ENCODE assay signal across 8 mouse cellular contexts in genomic region chr13:63255519-63256011, GRCm38 (mm10).
DNase-seq lines count a peak whose midpoint lies in the region; ATAC-seq and TF ChIP-seq lines count a peak whose summit lies in the region.

No protein-coding gene starts in this region.

- DNase-seq in testis, postnatal 14 days (ENCODE audit: low spot score), result no peak
- peak; percentile 72 for DNase-seq in heart, postnatal 0 days (ENCODE audit: low spot score)
- DNase-seq in thymus, postnatal 10 days (ENCODE audit: low spot score in 2 of 2), result no peak
- DNase-seq in frontal cortex, postnatal 14 days (ENCODE audit: low spot score in 2 of 2), result no peak
- no peak for DNase-seq in ovary, adult 18-20 months (ENCODE audit: low spot score)

- TF ChIP-seq EP300 in heart, postnatal 0 days (IDR thresholded peaks at IDR 0.05; ENCODE audit: low read depth), result no peak

- peak; percentile 37 for ATAC-seq in heart, postnatal 0 days (ENCODE audit: insufficient read depth, low read depth)
- ATAC-seq in liver, embryonic 12.5 days, result peak; percentile 49
- ATAC-seq in inflammation-experienced regulatory T-cells, adult 6 months, result no peak

- H3K4me1 ChIP-seq in testis, adult 2 months (ENCODE audit: control insufficient read depth, insufficient read depth, low read length), result peaks cover 5% of the 10 kb centered on the region
- peaks cover 76% of the 10 kb centered on the region for H3K4me1 ChIP-seq in heart, postnatal 0 days (ENCODE audit: control insufficient read depth, insufficient read depth)
- peaks cover 52% of the 10 kb centered on the region for H3K4me1 ChIP-seq in liver, embryonic 12.5 days

- no peaks in the 10 kb centered on the region for H3K36me3 ChIP-seq in testis, adult 2 months (ENCODE audit: control insufficient read depth, insufficient read depth, low read length)
- peaks cover 17% of the 10 kb centered on the region for H3K36me3 ChIP-seq in heart, postnatal 0 days (replicated peaks; ENCODE audit: control insufficient read depth, insufficient read depth, low read length)
- peaks cover 2% of the 10 kb centered on the region; the same call in 1 of the 2 replicates for H3K36me3 ChIP-seq in liver, embryonic 12.5 days

- no peaks in the 10 kb centered on the region for H3K9me3 ChIP-seq in heart, postnatal 0 days (replicated peaks; ENCODE audit: control insufficient read depth, low read length)
- no peaks in the 10 kb centered on the region for H3K9me3 ChIP-seq in liver, embryonic 12.5 days (replicated peaks)

- H3K4me2 ChIP-seq in heart, postnatal 0 days (ENCODE audit: low read depth, low read length), result no peak overlapping the region
- no peak overlapping the region for H3K4me2 ChIP-seq in liver, embryonic 12.5 days

- no peak overlapping the region for H3K9ac ChIP-seq in heart, postnatal 0 days (replicated peaks; ENCODE audit: low read depth, low read length)
- no peak overlapping the region for H3K9ac ChIP-seq in liver, embryonic 12.5 days

- no peaks in the 10 kb centered on the region for H3K27me3 ChIP-seq in testis, adult 2 months (ENCODE audit: control insufficient read depth, insufficient read depth, low read length)
- no peaks in the 10 kb centered on the region for H3K27me3 ChIP-seq in heart, postnatal 0 days (ENCODE audit: control insufficient read depth, insufficient read depth, low read length)
- H3K27me3 ChIP-seq in liver, embryonic 12.5 days (replicated peaks), result no peaks in the 10 kb centered on the region

- WGBS in heart, postnatal 0 days, result 60% methylated on average over 5 of the region's 5 CpGs
- WGBS in liver, embryonic 12.5 days (ENCODE audit: insufficient replicate concordance), result 45% methylated on average over 5 of the region's 5 CpGs

- H3K27ac ChIP-seq in testis, adult 2 months (ENCODE audit: control insufficient read depth, insufficient read depth, low read depth, low read length), result 0 out of 2 replicates have a peak overlapping the region, but pooled peaks have one; percentile 2
- H3K27ac ChIP-seq in heart, postnatal 0 days (ENCODE audit: low read depth), result peak overlapping the region; percentile 79
- H3K27ac ChIP-seq in liver, embryonic 12.5 days, result no peak overlapping the region

- no peak for TF ChIP-seq CTCF in testis, adult 2 months (IDR thresholded peaks at IDR 0.05; ENCODE audit: control insufficient read depth, insufficient read depth, insufficient replicate concordance, low read depth, low read length)
- TF ChIP-seq CTCF in heart, postnatal 0 days (IDR thresholded peaks at IDR 0.05; ENCODE audit: low read depth), result no peak

- TF ChIP-seq POLR2A in testis, adult 2 months (IDR thresholded peaks at IDR 0.05; ENCODE audit: control insufficient read depth, low read depth, low read length), result no peak

- H3K4me3 ChIP-seq in testis, adult 2 months (ENCODE audit: control insufficient read depth, low read depth, low read length), result no peak overlapping the region
- no peak overlapping the region for H3K4me3 ChIP-seq in heart, postnatal 0 days (ENCODE audit: low read depth, low read length)
- H3K4me3 ChIP-seq in liver, embryonic 12.5 days, result no peak overlapping the region
